Mouse (Mus musculus) G1E (cell line): ENCODE data around the gene Cdhr2.

Experiments used
- CTCF ChIP-seq: IDR thresholded peaks from 2 replicates; pipeline ENCODE4 v1.5.1; 2012; ENCODE audit warnings: low read depth, low read length, inconsistent platforms, mixed read lengths
- GATA1 ChIP-seq: IDR thresholded peaks from 2 replicates; pipeline ENCODE4 v1.6.1; 2012; ENCODE audit warnings: borderline replicate concordance, low read length, inconsistent platforms, mixed read lengths
- GATA2 ChIP-seq: IDR thresholded peaks from 2 replicates; pipeline ENCODE4 v1.6.1; 2012; ENCODE audit warnings: low read depth, low read length, inconsistent platforms, borderline replicate concordance
- POLR2AphosphoS5 ChIP-seq: IDR thresholded peaks from 2 replicates; pipeline ENCODE4 v1.6.1; 2012; ENCODE audit warnings: low read depth, low read length, inconsistent platforms; ENCODE audit not compliant: insufficient replicate concordance
- TAL1 ChIP-seq: conservative IDR thresholded peaks from 2 replicates; pipeline ENCODE4 v1.6.1; 2012; ENCODE audit warnings: low read depth, low read length, inconsistent platforms, mixed read lengths

DNA sequence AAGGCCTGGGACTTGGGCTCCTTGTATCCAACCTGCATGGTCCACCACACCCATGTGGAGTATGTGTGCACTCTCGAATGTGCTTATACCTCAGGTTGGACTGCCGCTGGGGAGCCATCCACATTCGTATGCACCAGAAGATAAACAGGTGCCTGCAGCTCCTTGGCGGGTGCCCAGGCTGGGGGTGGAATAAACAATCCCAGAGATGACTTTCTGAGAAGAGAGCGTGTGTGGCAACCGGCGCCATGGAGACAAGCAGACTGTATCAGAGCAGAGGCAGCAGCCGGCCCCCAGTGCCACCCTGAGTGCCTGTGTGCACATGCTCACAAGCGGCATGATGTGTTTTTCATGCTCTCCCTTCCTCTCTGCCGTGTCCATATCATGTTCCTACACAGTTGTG, 51.4 kb downstream of the Cdhr2 start:
- no peak for TF ChIP-seq CTCF
- no peak for TF ChIP-seq GATA1
- TF ChIP-seq POLR2AphosphoS5, result no peak
- no peak for TF ChIP-seq TAL1
- no peak for TF ChIP-seq GATA2
